Mouse (Mus musculus) cerebellum, postnatal 10 days (tissue): ENCODE results near the gene Tnfsf15.
A peak's percentile ranks its signal among the peaks of the same experiment; 100 is the strongest.

Source experiments
- DNase-seq, 2 experiments: peaks; one replicate each; pipeline ENCODE4 v3.0.0; 2021; ENCODE audit warnings: mixed read lengths in 2 of 2

Gene Tnfsf15

GRCm38 (mm10) chr4:63740761-63741160, 4.2 kb downstream of the Tnfsf15 start:
- no peak for DNase-seq

GRCm38 (mm10) chr4:63740001-63740400, 4.9 kb downstream of the Tnfsf15 start:
- DNase-seq: no peak

GRCm38 (mm10) chr4:63739524-63739923, 5.4 kb downstream of the Tnfsf15 start:
- peak; percentile 62 to 81 for DNase-seq

GRCm38 (mm10) chr4:63738364-63738997, 6.4 kb downstream of the Tnfsf15 start:
- DNase-seq: no peak

- DNase-seq: peak in 1 of 2 experiments; percentile 35
Observed at GRCm38 (mm10) chr4:63731299-63731698, 13.6 kb downstream of the Tnfsf15 start.

GRCm38 (mm10) chr4:63726727-63727126, 18.2 kb downstream of the Tnfsf15 start:
- DNase-seq: no peak

GRCm38 (mm10) chr4:63725981-63726380, 18.9 kb downstream of the Tnfsf15 start:
- DNase-seq: no peak

- DNase-seq: peak; percentile 70 to 74
Observed at GRCm38 (mm10) chr4:63717922-63718643, 26.8 kb downstream of the Tnfsf15 start.

GRCm38 (mm10) chr4:63711886-63712285, 33.0 kb downstream of the Tnfsf15 start:
- no peak for DNase-seq

- no peak for DNase-seq
Observed at GRCm38 (mm10) chr4:63710431-63711220, 34.3 kb downstream of the Tnfsf15 start.

- no peak for DNase-seq
Observed at GRCm38 (mm10) chr4:63706279-63706971, 38.5 kb downstream of the Tnfsf15 start.

GRCm38 (mm10) chr4:63704232-63704631, 40.7 kb downstream of the Tnfsf15 start:
- no peak for DNase-seq

GRCm38 (mm10) chr4:63703686-63704085, 41.2 kb downstream of the Tnfsf15 start:
- DNase-seq: no peak

- no peak for DNase-seq
Observed at GRCm38 (mm10) chr4:63702006-63702704, 42.8 kb downstream of the Tnfsf15 start.

GRCm38 (mm10) chr4:63699749-63700148, 45.2 kb downstream of the Tnfsf15 start:
- no peak for DNase-seq

GRCm38 (mm10) chr4:63696921-63697320, 48.0 kb downstream of the Tnfsf15 start:
- no peak for DNase-seq

- no peak for DNase-seq
Observed at GRCm38 (mm10) chr4:63692351-63692750, 52.6 kb downstream of the Tnfsf15 start.

GRCm38 (mm10) chr4:63687429-63687828, 57.5 kb downstream of the Tnfsf15 start:
- DNase-seq: no peak

- peak; percentile 64 to 69 for DNase-seq
Observed at GRCm38 (mm10) chr4:63686157-63686556, 58.8 kb downstream of the Tnfsf15 start.

GRCm38 (mm10) chr4:63685253-63685525, 59.7 kb downstream of the Tnfsf15 start:
- DNase-seq: no peak

GRCm38 (mm10) chr4:63684412-63685252, 60.3 kb downstream of the Tnfsf15 start:
- no peak for DNase-seq

- peak; percentile 53 to 59 for DNase-seq
Observed at GRCm38 (mm10) chr4:63683716-63684115, 61.2 kb downstream of the Tnfsf15 start.
